Mouse (Mus musculus): ENCODE data around the gene Hist2h2ac. TPM values are rescaled to one million over a fixed set of nuclear protein-coding genes. Genes with fewer than 3 reads are reported as not detected.
"Not testable (repeated sequence)": the region's sequence is repeated elsewhere in the genome, so short reads cannot be mapped to it uniquely, and the experiment has no call there.

The Hist2h2ac gene
- polyA plus RNA-seq, 1 experiment from 2014 or later, result 2.0 TPM

- not testable (repeated sequence) for H3K36me3 ChIP-seq, H3K27me3 ChIP-seq, H3K9me3 ChIP-seq
- Histone ChIP-seq H3K4me2 (peak within 1 kb of the TSS; percentile 49), H3K4me1 (replicated peaks) (peaks cover 18% of the 10 kb centered on the region), H3K4me3 (peak within 1 kb of the TSS; percentile 34), H3K27ac (replicated peaks) (peak within 1 kb of the TSS; percentile 70; the same call in 1 of the 2 replicates), H3K9ac (peak within 1 kb of the TSS; percentile 33; the same call in 1 of the 2 replicates)
- ATAC-seq (ENCODE audit: low FRiP score, low read depth), result peak; percentile 91
- 0% methylated on average over 1 of the region's 47 CpGs for WGBS
Measured at GRCm38 (mm10) chr3:96246427-96246856, 25.8 kb upstream of the Hist2h2ac start, which contains the start of gene Hist2h3c1. Gene Hist2h3c1, plus strand, starts transcription at chr3:96246685.

- peak overlapping the region; percentile 70; the same call in 1 of the 2 replicates for H3K27ac ChIP-seq (replicated peaks)
- not testable (repeated sequence) for H3K27me3 ChIP-seq; H3K9ac ChIP-seq; H3K9me3 ChIP-seq; ATAC-seq (ENCODE audit: low FRiP score, low read depth); H3K36me3 ChIP-seq
- peak overlapping the region; percentile 34 for H3K4me3 ChIP-seq
- WGBS, result 0% methylated on average over 9 of the region's 21 CpGs
- H3K4me1 ChIP-seq (replicated peaks), result peaks cover 20% of the 10 kb centered on the region
- H3K4me2 ChIP-seq, result peak overlapping the region; percentile 48
Measured at GRCm38 (mm10) chr3:96246018-96246417, 25.3 kb upstream of the Hist2h2ac start.

- WGBS, result under 1% methylated on average over 27 of the region's 88 CpGs
- peak within 1 kb of the TSS; percentile 73 for H3K9ac ChIP-seq
- not testable (repeated sequence) for H3K36me3 ChIP-seq, H3K9me3 ChIP-seq, H3K27me3 ChIP-seq
- peak; percentile 94 for ATAC-seq (ENCODE audit: low FRiP score, low read depth)
- H3K4me1 ChIP-seq (replicated peaks), result peaks cover 26% of the 10 kb centered on the region
- peak within 1 kb of the TSS; percentile 50 for H3K4me3 ChIP-seq
- peak within 1 kb of the TSS; percentile 71 for H3K4me2 ChIP-seq
- H3K27ac ChIP-seq (replicated peaks), result peak within 1 kb of the TSS; percentile 98
Measured at GRCm38 (mm10) chr3:96245003-96245886, 24.6 kb upstream of the Hist2h2ac start, which contains the start of gene Hist2h2aa1. Gene Hist2h2aa1, plus strand, starts transcription at chr3:96245497.

- Histone ChIP-seq H3K27ac (replicated peaks) (peak overlapping the region; percentile 98), H3K4me2 (peak overlapping the region; percentile 71), H3K4me1 (replicated peaks) (peaks cover 26% of the 10 kb centered on the region), H3K9ac (no peak overlapping the region), H3K36me3 (no peaks in the 10 kb centered on the region), H3K4me3 (no peak overlapping the region), H3K27me3 (no peaks in the 10 kb centered on the region), H3K9me3 (no peaks in the 10 kb centered on the region)
- WGBS, result 83% methylated on average over 7 of the region's 7 CpGs
- no peak for ATAC-seq (ENCODE audit: low FRiP score, low read depth)
Measured at GRCm38 (mm10) chr3:96243921-96244572, 23.4 kb upstream of the Hist2h2ac start.

- no peaks in the 10 kb centered on the region for H3K36me3 ChIP-seq
- H3K4me2 ChIP-seq, result peak overlapping the region; percentile 56
- peak overlapping the region; percentile 42; the same call in 1 of the 2 replicates for H3K9ac ChIP-seq
- H3K27me3 ChIP-seq, result no peaks in the 10 kb centered on the region
- no peak for ATAC-seq (ENCODE audit: low FRiP score, low read depth)
- peak overlapping the region; percentile 86 for H3K27ac ChIP-seq (replicated peaks)
- peak overlapping the region; percentile 30 for H3K4me3 ChIP-seq
- WGBS, result 70% methylated on average over 9 of the region's 9 CpGs
- no peaks in the 10 kb centered on the region for H3K9me3 ChIP-seq
- H3K4me1 ChIP-seq (replicated peaks), result peaks cover 33% of the 10 kb centered on the region
Measured at GRCm38 (mm10) chr3:96240799-96241197, 20.1 kb upstream of the Hist2h2ac start.

- peak within 1 kb of the TSS; percentile 56 for H3K4me2 ChIP-seq
- peak; percentile 93 for ATAC-seq (ENCODE audit: low FRiP score, low read depth)
- not testable (repeated sequence) for H3K36me3 ChIP-seq
Measured at GRCm38 (mm10) chr3:96239949-96240798, 19.5 kb upstream of the Hist2h2ac start, which contains the start of gene Hist2h2aa2. Gene Hist2h2aa2, minus strand, starts transcription at chr3:96240276.

GRCm38 (mm10) chr3:96238954-96239793 is 18.5 kb upstream of the Hist2h2ac start, which contains the start of gene Hist2h3c2:
Gene Hist2h3c2, minus strand, starts transcription at chr3:96239127.
- ATAC-seq (ENCODE audit: low FRiP score, low read depth), result peak; percentile 91
- H3K36me3 ChIP-seq, H3K9me3 ChIP-seq, H3K27me3 ChIP-seq: not testable (repeated sequence)
- peak within 1 kb of the TSS; percentile 77; the same call in 1 of the 2 replicates for H3K27ac ChIP-seq (replicated peaks)
- peak within 1 kb of the TSS; percentile 51 for H3K4me2 ChIP-seq
- peaks cover 25% of the 10 kb centered on the region for H3K4me1 ChIP-seq (replicated peaks)
- WGBS, result 0% methylated on average over 18 of the region's 68 CpGs
- H3K4me3 ChIP-seq, result peak within 1 kb of the TSS; percentile 36
- peak within 1 kb of the TSS; percentile 38 for H3K9ac ChIP-seq

More at GRCm38 (mm10) chr3:96239949-96240798, 19.5 kb upstream of the Hist2h2ac start, which contains the start of gene Hist2h2aa2:
- not testable (repeated sequence) for H3K27me3 ChIP-seq, H3K9me3 ChIP-seq
- Histone ChIP-seq H3K27ac (replicated peaks) (peak within 1 kb of the TSS; percentile 86), H3K4me1 (replicated peaks) (peaks cover 33% of the 10 kb centered on the region), H3K4me3 (peak within 1 kb of the TSS; percentile 36), H3K9ac (peak within 1 kb of the TSS; percentile 42)
- 3% methylated on average over 38 of the region's 85 CpGs for WGBS

GRCm38 (mm10) chr3:96237904-96238511 is 17.3 kb upstream of the Hist2h2ac start:
- H3K27me3 ChIP-seq, result no peaks in the 10 kb centered on the region
- H3K27ac ChIP-seq (replicated peaks), result no peak overlapping the region
- ATAC-seq (ENCODE audit: low FRiP score, low read depth), result no peak
- peak overlapping the region; percentile 51 for H3K4me2 ChIP-seq
- 2% methylated on average over 12 of the region's 12 CpGs for whole genome bisulfite sequencing
- H3K4me3 ChIP-seq, result peak overlapping the region; percentile 26
- H3K9me3 ChIP-seq, result no peaks in the 10 kb centered on the region
- peak overlapping the region; percentile 38 for H3K9ac ChIP-seq
- peaks cover 22% of the 10 kb centered on the region for H3K4me1 ChIP-seq (replicated peaks)
- no peaks in the 10 kb centered on the region for H3K36me3 ChIP-seq

GRCm38 (mm10) chr3:96237335-96237903 is 16.7 kb upstream of the Hist2h2ac start:
- 0 out of 2 replicates have a peak overlapping the region, but pooled peaks have one; percentile 19 for H3K9ac ChIP-seq
- no peaks in the 10 kb centered on the region for H3K36me3 ChIP-seq
- no peak overlapping the region for H3K27ac ChIP-seq (replicated peaks)
- no peaks in the 10 kb centered on the region for H3K27me3 ChIP-seq
- H3K4me1 ChIP-seq (replicated peaks), result peaks cover 22% of the 10 kb centered on the region
- ATAC-seq (ENCODE audit: low FRiP score, low read depth), result no peak
- peak overlapping the region; percentile 51 for H3K4me2 ChIP-seq
- H3K9me3 ChIP-seq, result no peaks in the 10 kb centered on the region
- 31% methylated on average over 7 of the region's 7 CpGs for WGBS
- peak overlapping the region; percentile 26 for H3K4me3 ChIP-seq

GRCm38 (mm10) chr3:96236834-96237334 is 16.2 kb upstream of the Hist2h2ac start:
- peak overlapping the region; percentile 26; the same call in 1 of the 2 replicates for H3K4me3 ChIP-seq
- no peaks in the 10 kb centered on the region for H3K9me3 ChIP-seq
- no peak for ATAC-seq (ENCODE audit: low FRiP score, low read depth)
- no peak overlapping the region for H3K27ac ChIP-seq (replicated peaks)
- H3K27me3 ChIP-seq, result no peaks in the 10 kb centered on the region
- peaks cover 22% of the 10 kb centered on the region for H3K4me1 ChIP-seq (replicated peaks)
- 92% methylated on average over 4 of the region's 4 CpGs for WGBS
- no peak overlapping the region for H3K9ac ChIP-seq
- H3K36me3 ChIP-seq, result no peaks in the 10 kb centered on the region
- H3K4me2 ChIP-seq, result peak overlapping the region; percentile 51

Data from hindbrain, embryonic 15.5 days (tissue).